Comparison of ENCODE assay signal across 8 mouse cellular contexts in the genomic region with DNA sequence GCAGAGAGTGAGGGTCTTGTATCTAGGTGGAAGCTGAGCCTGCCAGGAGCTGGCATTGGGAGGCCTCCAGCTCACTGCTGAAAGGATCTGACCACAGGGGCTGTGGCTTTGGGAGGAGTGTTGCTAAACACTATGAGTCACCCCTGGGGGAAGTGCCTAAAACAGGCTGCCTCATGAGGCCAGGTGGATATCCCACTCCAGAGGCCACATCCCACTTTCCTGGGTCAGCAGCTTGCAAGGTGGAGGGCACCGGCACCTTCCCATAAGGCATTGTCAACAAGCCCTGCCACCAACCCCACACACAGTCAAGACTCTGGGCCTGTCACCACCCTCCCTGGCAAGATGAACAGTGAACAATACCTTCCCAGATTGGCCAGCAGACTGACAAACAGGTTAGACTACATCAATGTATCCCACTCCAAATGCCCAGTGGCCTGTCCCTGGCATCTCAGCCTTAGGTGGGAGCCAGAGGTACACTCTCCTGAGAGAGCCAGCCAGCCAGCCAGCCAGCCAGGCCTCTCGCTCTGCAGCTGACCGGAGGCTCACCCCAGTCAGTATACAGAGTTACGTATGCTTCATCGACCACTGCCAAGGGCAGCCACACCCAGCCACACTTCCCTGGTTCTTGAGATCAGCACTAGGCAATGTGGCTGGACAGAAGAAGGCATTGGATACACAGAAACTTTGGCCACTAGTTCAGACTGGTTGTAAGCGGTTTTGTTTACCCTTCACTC. TPM values are rescaled to one million over a fixed set of nuclear protein-coding genes. Genes with fewer than 3 reads are reported as not detected.
DNase-seq lines count a peak whose midpoint lies in the region; ATAC-seq and TF ChIP-seq lines count a peak whose summit lies in the region.

No protein-coding gene starts in this region.

- 64% methylated on average over 6 of the region's 6 CpGs for WGBS in limb, embryonic 15.5 days
- 81% methylated on average over 6 of the region's 6 CpGs for WGBS in limb, embryonic 10.5 days
- WGBS in embryonic facial prominence, embryonic 12.5 days = 74% methylated on average over 6 of the region's 6 CpGs
- 47% methylated on average over 6 of the region's 6 CpGs for WGBS in neural tube, embryonic 13.5 days

- peak overlapping the region; percentile 19 for H3K27ac ChIP-seq in limb, embryonic 15.5 days
- no peak overlapping the region for H3K27ac ChIP-seq in limb, embryonic 10.5 days
- H3K27ac ChIP-seq in embryonic facial prominence, embryonic 12.5 days = 0 out of 2 replicates have a peak overlapping the region, but pooled peaks have one; percentile 20
- H3K27ac ChIP-seq in neural tube, embryonic 13.5 days (replicated peaks) = no peak overlapping the region
- H3K27ac ChIP-seq in left cerebral cortex, adult 2 months = no peak overlapping the region

- H3K27me3 ChIP-seq in limb, embryonic 15.5 days = no peaks in the 10 kb centered on the region
- H3K27me3 ChIP-seq in limb, embryonic 10.5 days (ENCODE audit: low read depth, poor library complexity, severe bottlenecking) = no peaks in the 10 kb centered on the region
- H3K27me3 ChIP-seq in embryonic facial prominence, embryonic 12.5 days = no peaks in the 10 kb centered on the region
- H3K27me3 ChIP-seq in neural tube, embryonic 13.5 days = no peaks in the 10 kb centered on the region

- H3K4me1 ChIP-seq in limb, embryonic 15.5 days = peaks cover 77% of the 10 kb centered on the region
- peaks cover 90% of the 10 kb centered on the region for H3K4me1 ChIP-seq in limb, embryonic 10.5 days
- peaks cover 86% of the 10 kb centered on the region for H3K4me1 ChIP-seq in embryonic facial prominence, embryonic 12.5 days
- peaks cover 82% of the 10 kb centered on the region for H3K4me1 ChIP-seq in neural tube, embryonic 13.5 days (replicated peaks)

- H3K36me3 ChIP-seq in limb, embryonic 15.5 days = peaks cover 10% of the 10 kb centered on the region
- peaks cover 94% of the 10 kb centered on the region for H3K36me3 ChIP-seq in limb, embryonic 10.5 days
- H3K36me3 ChIP-seq in embryonic facial prominence, embryonic 12.5 days = peaks cover 19% of the 10 kb centered on the region
- peaks cover 8% of the 10 kb centered on the region for H3K36me3 ChIP-seq in neural tube, embryonic 13.5 days

- intact Hi-C loops in left cerebral cortex, adult 2 months (cut with DNase I) = no loop called here

- H3K9me3 ChIP-seq in limb, embryonic 15.5 days = no peaks in the 10 kb centered on the region
- no peaks in the 10 kb centered on the region for H3K9me3 ChIP-seq in limb, embryonic 10.5 days (replicated peaks)
- H3K9me3 ChIP-seq in embryonic facial prominence, embryonic 12.5 days = no peaks in the 10 kb centered on the region
- no peaks in the 10 kb centered on the region for H3K9me3 ChIP-seq in neural tube, embryonic 13.5 days

- no peak overlapping the region for H3K4me3 ChIP-seq in limb, embryonic 15.5 days
- no peak overlapping the region for H3K4me3 ChIP-seq in limb, embryonic 10.5 days
- no peak overlapping the region for H3K4me3 ChIP-seq in embryonic facial prominence, embryonic 12.5 days
- H3K4me3 ChIP-seq in neural tube, embryonic 13.5 days = no peak overlapping the region
- H3K4me3 ChIP-seq in left cerebral cortex, adult 2 months = no peak overlapping the region

- no peak for TF ChIP-seq CTCF in left cerebral cortex, adult 2 months (IDR thresholded peaks at IDR 0.05)

- no peak for ATAC-seq in limb, embryonic 15.5 days (ENCODE audit: insufficient number of reproducible peaks, low FRiP score, low TSS enrichment, low read depth)
- ATAC-seq in embryonic facial prominence, embryonic 12.5 days (ENCODE audit: insufficient number of reproducible peaks, insufficient read depth, low FRiP score, low TSS enrichment) = peak; percentile 12; the same call in 1 of the 2 replicates
- no peak for ATAC-seq in neural tube, embryonic 13.5 days (ENCODE audit: low read depth)

- H3K4me2 ChIP-seq in limb, embryonic 15.5 days = no peak overlapping the region
- H3K4me2 ChIP-seq in embryonic facial prominence, embryonic 12.5 days (replicated peaks) = no peak overlapping the region
- H3K4me2 ChIP-seq in neural tube, embryonic 13.5 days = no peak overlapping the region

- H3K9ac ChIP-seq in limb, embryonic 15.5 days = no peak overlapping the region
- no peak overlapping the region for H3K9ac ChIP-seq in embryonic facial prominence, embryonic 12.5 days
- peak overlapping the region; percentile 43; the same call in 1 of the 2 replicates for H3K9ac ChIP-seq in neural tube, embryonic 13.5 days

- DNase-seq in limb, embryonic 10.5 days (ENCODE audit: low spot score) = no peak
- DNase-seq in kidney, postnatal 36 days = peak; percentile 46 to 51
- no peak for DNase-seq in left cerebral cortex, adult 2 months (ENCODE audit: extremely low spot score in 1 of 2, low spot score in 2 of 2)
- DNase-seq in frontal cortex, postnatal 10 days (ENCODE audit: low spot score in 2 of 2) = no peak
- no peak for DNase-seq in layer of hippocampus, postnatal 25 days (ENCODE audit: extremely low spot score in 1 of 2, low spot score in 1 of 2)

RNA-seq across cellular contexts. Expression of gene Cdc42ep4, which starts 17.9 kb away (rescaled TPM):
- polyA plus RNA-seq in limb, embryonic 15.5 days (2015; fragmentation: Nextera tagmentation; extraction: Ambion mirVana) = 70.1 and 72.4 TPM in 2 replicates
- polyA plus RNA-seq in limb, embryonic 10.5 days (2016; fragmentation: Nextera tagmentation; extraction: Ambion mirVana) = 111 and 130 TPM in 2 replicates
- 116 and 118 TPM in 2 replicates for polyA plus RNA-seq in embryonic facial prominence, embryonic 12.5 days (2016; fragmentation: Nextera tagmentation; extraction: Ambion mirVana)
- 54.6 and 58.9 TPM in 2 replicates for polyA plus RNA-seq in neural tube, embryonic 13.5 days (2015; fragmentation: Nextera tagmentation; extraction: Ambion mirVana)
- 10 to 100 TPM; 25.6 to 28.8 TPM for total RNA-seq in left cerebral cortex, adult 2 months (2021)
- total RNA-seq in layer of hippocampus, postnatal 25 days (2021) = 10 to 100 TPM; 41.4 to 41.8 TPM

RNA-seq across cellular contexts. Expression of gene Cpsf4l, which starts 24.0 kb away (rescaled TPM):
- 0.92 and 1.3 TPM in 2 replicates for polyA plus RNA-seq in limb, embryonic 15.5 days (2015; fragmentation: Nextera tagmentation; extraction: Ambion mirVana)
- 0.67 and 0.90 TPM in 2 replicates for polyA plus RNA-seq in limb, embryonic 10.5 days (2016; fragmentation: Nextera tagmentation; extraction: Ambion mirVana)
- 0.37 TPM in 1 of 2 replicates, not detected in the other for polyA plus RNA-seq in embryonic facial prominence, embryonic 12.5 days (2016; fragmentation: Nextera tagmentation; extraction: Ambion mirVana)
- 0.36 and 0.85 TPM in 2 replicates for polyA plus RNA-seq in neural tube, embryonic 13.5 days (2015; fragmentation: Nextera tagmentation; extraction: Ambion mirVana)
- not detected for total RNA-seq in left cerebral cortex, adult 2 months (2021)
- under 1 TPM in 1 of 2 experiments, not detected in 1; 0.22 TPM for total RNA-seq in layer of hippocampus, postnatal 25 days (2021)

RNA-seq across cellular contexts. Expression of gene D11Wsu47e, which starts 49.6 kb away (rescaled TPM):
- polyA plus RNA-seq in limb, embryonic 15.5 days (2015; fragmentation: Nextera tagmentation; extraction: Ambion mirVana) = 19.2 and 21.5 TPM in 2 replicates
- 26.7 and 28.4 TPM in 2 replicates for polyA plus RNA-seq in limb, embryonic 10.5 days (2016; fragmentation: Nextera tagmentation; extraction: Ambion mirVana)
- polyA plus RNA-seq in embryonic facial prominence, embryonic 12.5 days (2016; fragmentation: Nextera tagmentation; extraction: Ambion mirVana) = 24.5 and 26.5 TPM in 2 replicates
- polyA plus RNA-seq in neural tube, embryonic 13.5 days (2015; fragmentation: Nextera tagmentation; extraction: Ambion mirVana) = 18.1 and 23.1 TPM in 2 replicates
- total RNA-seq in left cerebral cortex, adult 2 months (2021) = 10 to 100 TPM; 13.2 to 14.5 TPM
- total RNA-seq in layer of hippocampus, postnatal 25 days (2021) = 10 to 100 TPM; 11.8 to 13.5 TPM

RNA-seq across cellular contexts. Expression of gene Fam104a, which starts 49.8 kb away (rescaled TPM):
- polyA plus RNA-seq in limb, embryonic 15.5 days (2015; fragmentation: Nextera tagmentation; extraction: Ambion mirVana) = 45.6 and 46.0 TPM in 2 replicates
- polyA plus RNA-seq in limb, embryonic 10.5 days (2016; fragmentation: Nextera tagmentation; extraction: Ambion mirVana) = 55.0 and 55.4 TPM in 2 replicates
- polyA plus RNA-seq in embryonic facial prominence, embryonic 12.5 days (2016; fragmentation: Nextera tagmentation; extraction: Ambion mirVana) = 52.6 TPM in 2 replicates
- 40.8 and 43.3 TPM in 2 replicates for polyA plus RNA-seq in neural tube, embryonic 13.5 days (2015; fragmentation: Nextera tagmentation; extraction: Ambion mirVana)
- total RNA-seq in left cerebral cortex, adult 2 months (2021) = 10 to 100 TPM; 31.2 to 31.4 TPM
- 10 to 100 TPM; 26.6 to 27.9 TPM for total RNA-seq in layer of hippocampus, postnatal 25 days (2021)

Comparison
In these comparisons a context has a peak if more than half of its experiments do, and no peak if none do; other contexts are left out.
1. H3K27ac ChIP-seq: peak in limb, embryonic 15.5 days (single experiment) and embryonic facial prominence, embryonic 12.5 days (single experiment); none in limb, embryonic 10.5 days (single experiment), neural tube, embryonic 13.5 days (single experiment) and left cerebral cortex, adult 2 months (single experiment).
2. DNase-seq: peak in kidney, postnatal 36 days (2 of 2); none in limb, embryonic 10.5 days (single experiment), left cerebral cortex, adult 2 months (0 of 2), frontal cortex, postnatal 10 days (0 of 2) and layer of hippocampus, postnatal 25 days (0 of 2).